Mouse (Mus musculus) spleen, adult 2 months (tissue): ENCODE measurements around the gene Gca. TPM values are rescaled to one million over a fixed set of nuclear protein-coding genes. Genes with fewer than 3 reads are reported as not detected.

Experiments
- DNase-seq, 2 experiments: peaks; one replicate each; pipeline versions ENCODE4 v3.0.0 to v3.0.0-alpha.2; 2012 to 2021; ENCODE audit warnings: low spot score in 2 of 2, low read depth in 1 of 2
- H3K27ac ChIP-seq: fragments of 200-500 bp; 2 replicates; pipeline ENCODE4 v1.5.1; 2012; ENCODE audit warnings: low read length, inconsistent platforms; ENCODE audit not compliant: insufficient read depth
- H3K27me3 ChIP-seq: fragments of 200-500 bp; 2 replicates; pipeline ENCODE4 v1.6.1; 2012; ENCODE audit warnings: mild to moderate bottlenecking, moderate library complexity, low read length, inconsistent platforms; ENCODE audit not compliant: control insufficient read depth, insufficient read depth
- H3K36me3 ChIP-seq: fragments of 200-500 bp; 2 replicates; pipeline ENCODE4 v1.6.1; 2012; ENCODE audit warnings: mild to moderate bottlenecking, low read length, inconsistent platforms; ENCODE audit not compliant: control insufficient read depth, insufficient read depth
- H3K4me1 ChIP-seq: fragments of 200-500 bp; 2 replicates; pipeline ENCODE4 v1.6.1; 2011; ENCODE audit warnings: inconsistent platforms; ENCODE audit not compliant: control insufficient read depth, insufficient read depth, insufficient read length
- H3K4me3 ChIP-seq: fragments of 200-500 bp; 2 replicates; pipeline ENCODE4 v1.5.1; 2011; ENCODE audit warnings: mild to moderate bottlenecking, inconsistent platforms; ENCODE audit not compliant: insufficient read depth, insufficient read length; ENCODE audit errors: extremely low read depth
- CTCF ChIP-seq: fragments of 200-500 bp; IDR thresholded peaks from 2 replicates; pipeline ENCODE4 v1.5.1; 2011; ENCODE audit warnings: mild to moderate bottlenecking, inconsistent platforms; ENCODE audit not compliant: insufficient read depth, insufficient read length, insufficient replicate concordance; ENCODE audit errors: extremely low read depth
- POLR2A ChIP-seq: fragments of 200-500 bp; IDR thresholded peaks from 2 replicates; pipeline ENCODE4 v1.6.1; 2011; ENCODE audit warnings: low read depth, low read length, inconsistent platforms
- WGBS: fragments of 180-500 bp; shearing (Covaris S2); methylation state at CpG from one replicate; pipeline ENCODE4 v1.1.7; 2018; 5-methylcytosine and 5-hydroxymethylcytosine counted together
- polyA plus RNA-seq: library from polyadenylated mRNA; depleted of rRNA; stranded (reverse); fragments of >200 nt; gene quantifications from 2 replicates; pipeline ENCODE4 v1.2.3, GENCODE M21; 2012; rRNA removed

Gca gene
- polyA plus RNA-seq, 1 experiment: 3.3 TPM

DNA sequence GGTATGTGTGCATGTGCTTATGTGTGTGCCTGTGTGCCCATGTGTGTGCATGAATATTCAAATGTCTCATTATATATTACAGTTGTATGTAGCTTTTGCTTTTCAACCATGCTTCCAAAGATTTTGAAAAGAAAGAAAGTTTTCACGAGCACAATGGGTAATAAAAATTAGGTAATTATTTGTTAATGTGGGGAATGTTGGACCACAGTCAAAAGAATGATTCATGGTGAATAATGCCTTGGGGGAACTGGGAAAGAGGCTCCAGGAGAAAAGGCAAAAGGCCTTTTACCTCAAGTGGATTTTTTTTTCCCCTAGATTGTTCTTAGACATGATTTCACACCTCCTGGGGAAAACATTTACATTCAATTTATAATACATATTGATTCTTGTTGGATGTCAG lies 61.9 kb downstream of the Gca start:
- Histone ChIP-seq H3K36me3 (no peaks in the 10 kb centered on the region), H3K4me3 (no peak overlapping the region), H3K27ac (no peak overlapping the region), H3K27me3 (no peaks in the 10 kb centered on the region), H3K4me1 (no peaks in the 10 kb centered on the region)
- DNase-seq: no peak
- TF ChIP-seq POLR2A: no peak
- TF ChIP-seq CTCF: no peak
- WGBS: 63% methylated on average over 1 of the region's 1 CpGs

DNA sequence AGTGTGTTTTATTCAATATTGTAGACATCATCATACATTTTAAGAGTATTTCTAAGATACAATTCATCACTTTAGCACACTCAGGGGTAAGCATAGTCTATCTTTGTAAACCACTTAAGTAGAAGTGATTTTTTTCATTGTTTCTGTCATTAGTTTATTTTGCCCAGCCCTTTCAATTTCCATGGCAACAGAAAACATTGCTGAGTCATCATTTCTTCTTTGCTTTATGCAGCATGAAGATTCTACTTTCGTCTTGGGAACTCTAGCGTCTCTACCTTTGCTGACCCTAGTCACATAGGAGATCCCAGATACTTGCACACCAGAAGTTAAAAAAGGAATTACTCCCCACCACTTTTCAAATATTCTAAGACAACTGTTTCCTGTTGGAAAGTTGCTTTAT lies 63.6 kb downstream of the Gca start:
- Histone ChIP-seq H3K36me3 (no peaks in the 10 kb centered on the region), H3K27ac (no peak overlapping the region), H3K27me3 (no peaks in the 10 kb centered on the region), H3K4me3 (no peak overlapping the region), H3K4me1 (no peaks in the 10 kb centered on the region)
- 89% methylated on average over 2 of the region's 2 CpGs for WGBS
- TF ChIP-seq POLR2A: no peak
- TF ChIP-seq CTCF: no peak
- DNase-seq: no peak

DNA sequence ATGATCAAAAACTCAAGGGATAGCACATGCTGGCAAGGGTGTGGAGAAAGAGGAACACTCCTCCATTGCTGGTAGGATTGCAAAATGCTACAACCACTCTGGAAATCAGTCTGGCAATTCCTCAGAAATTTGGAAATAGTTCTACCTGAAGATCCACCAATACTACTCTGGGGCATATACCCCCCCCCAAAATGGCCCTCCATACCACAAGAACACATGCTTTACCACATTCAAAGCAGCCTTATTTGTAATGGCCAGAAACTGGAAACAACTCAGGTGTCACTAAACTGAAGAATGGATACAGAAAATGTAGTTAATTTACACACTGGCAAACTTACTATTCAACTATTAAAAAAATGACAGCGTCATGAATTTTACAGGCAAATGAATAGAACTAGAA lies 66.6 kb downstream of the Gca start:
- Histone ChIP-seq H3K4me1 (no peaks in the 10 kb centered on the region), H3K27ac (no peak overlapping the region), H3K4me3 (no peak overlapping the region), H3K27me3 (no peaks in the 10 kb centered on the region), H3K36me3 (no peaks in the 10 kb centered on the region)
- DNase-seq: no peak
- 74% methylated on average over 1 of the region's 1 CpGs for WGBS
- no peak for TF ChIP-seq POLR2A
- TF ChIP-seq CTCF: no peak

DNA sequence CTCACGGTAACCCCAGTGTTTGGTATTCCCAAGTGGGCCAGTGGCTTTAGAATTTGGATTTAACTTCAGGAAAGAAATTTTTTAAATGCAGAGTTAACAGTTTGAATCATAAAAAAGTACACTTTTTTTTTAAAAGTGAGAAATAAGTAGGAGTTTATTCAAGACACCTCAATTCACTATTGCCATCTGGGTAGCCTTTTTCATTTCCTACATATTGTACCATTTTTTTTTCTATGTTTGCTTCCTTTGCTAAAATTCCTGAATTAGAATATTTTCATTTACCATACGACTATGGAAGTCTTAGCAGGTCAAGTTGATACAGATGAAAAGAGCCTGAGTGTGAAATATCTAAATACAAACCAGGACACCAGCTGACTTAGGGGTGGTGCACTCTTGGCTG lies 79.0 kb downstream of the Gca start:
- WGBS: 75% methylated on average over 2 of the region's 2 CpGs
- no peak for TF ChIP-seq CTCF
- TF ChIP-seq POLR2A: no peak
- H3K4me1 ChIP-seq: no peaks in the 10 kb centered on the region
- H3K36me3 ChIP-seq: no peaks in the 10 kb centered on the region
- no peak for DNase-seq
- H3K27ac ChIP-seq: no peak overlapping the region
- H3K4me3 ChIP-seq: no peak overlapping the region
- H3K27me3 ChIP-seq: no peaks in the 10 kb centered on the region

Other genes starting within 250 kb of the Gca start
- gene Gcg, start 180.6 kb upstream of the Gca start, polyA plus RNA-seq: 0.21 TPM in 1 of 2 replicates, not detected in the other
- gene Fap, start 90.2 kb upstream of the Gca start, polyA plus RNA-seq: 0.23 and 0.26 TPM in 2 replicates
- gene Ifih1, start 18.0 kb upstream of the Gca start, polyA plus RNA-seq: 4.0 and 4.8 TPM in 2 replicates